12 mouse cellular contexts compared by ENCODE assay signal in the genomic region with DNA sequence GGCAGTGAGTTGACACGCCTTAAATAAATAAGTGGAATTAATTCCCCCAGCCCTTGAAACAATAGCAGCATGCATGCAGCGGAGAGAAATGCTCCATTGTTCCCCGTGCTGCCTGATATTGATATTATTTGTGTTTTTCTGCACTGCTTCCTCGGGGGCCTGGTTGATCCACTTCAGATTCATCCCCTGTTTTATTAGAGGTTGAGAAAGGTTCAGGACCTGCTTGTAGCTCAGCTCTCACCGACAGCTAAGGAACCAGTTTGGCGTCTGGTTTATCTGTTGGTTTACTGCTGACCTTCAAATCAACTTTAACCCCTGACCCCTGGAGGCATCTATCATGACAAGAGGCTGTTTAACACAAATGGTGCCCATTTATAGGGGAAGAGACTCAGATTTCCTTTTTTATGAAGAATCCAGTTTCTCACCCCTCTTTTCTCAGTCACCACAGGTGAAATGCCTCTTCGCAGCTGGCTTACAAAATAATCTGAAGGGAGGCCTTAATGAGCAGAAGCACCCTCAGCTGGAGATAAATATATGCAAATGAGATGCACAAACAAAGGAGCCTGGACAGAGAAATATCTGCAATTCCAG.
DNase-seq lines count a peak whose midpoint lies in the region; ATAC-seq and TF ChIP-seq lines count a peak whose summit lies in the region.
"Had no signal": no experiment of that assay in that cellular context is flagged by ENCODE, and none has a peak within 500 bp of the region (broad histone marks: within the 10 kb centered on the region; RNA-seq: fewer than 3 reads in every experiment).

No protein-coding gene starts in this region.

- H3K9ac ChIP-seq in kidney, embryonic 15.5 days: 0 out of 2 replicates have a peak overlapping the region, but pooled peaks have one; percentile 14
- no peak overlapping the region for H3K9ac ChIP-seq in forebrain, embryonic 13.5 days
- H3K9ac ChIP-seq in midbrain, embryonic 11.5 days (ENCODE audit: low read length): no peak overlapping the region
- 0 out of 2 replicates have a peak overlapping the region, but pooled peaks have one; percentile 13 for H3K9ac ChIP-seq in stomach, postnatal 0 days (ENCODE audit: low read length)

- WGBS in kidney, embryonic 15.5 days: 5% methylated on average over 7 of the region's 7 CpGs
- WGBS in forebrain, embryonic 13.5 days: 10% methylated on average over 7 of the region's 7 CpGs
- WGBS in midbrain, embryonic 11.5 days: 11% methylated on average over 7 of the region's 7 CpGs
- WGBS in stomach, postnatal 0 days: 28% methylated on average over 7 of the region's 7 CpGs

- H3K27me3 ChIP-seq in kidney, embryonic 15.5 days: 0 out of 2 replicates have a peak, but pooled peaks cover 3% of the 10 kb centered on the region
- peaks cover 15% of the 10 kb centered on the region; the same call in 1 of the 2 replicates for H3K27me3 ChIP-seq in forebrain, embryonic 13.5 days
- no peaks in the 10 kb centered on the region for H3K27me3 ChIP-seq in midbrain, embryonic 11.5 days (ENCODE audit: control insufficient read depth, insufficient read depth, low read length)
- H3K27me3 ChIP-seq in stomach, postnatal 0 days (ENCODE audit: control insufficient read depth, insufficient read depth, low read length): no peaks in the 10 kb centered on the region
- H3K27me3 ChIP-seq: CH12.LX had no signal

- peak; percentile 72 for ATAC-seq in kidney, embryonic 15.5 days (replicated peaks; ENCODE audit: low FRiP score)
- ATAC-seq in forebrain, embryonic 13.5 days: peak; percentile 50; the same call in 1 of the 2 replicates
- ATAC-seq in midbrain, embryonic 11.5 days (ENCODE audit: low FRiP score): peak; percentile 51; the same call in 1 of the 2 replicates
- no peak for ATAC-seq in stomach, postnatal 0 days (ENCODE audit: low FRiP score, low TSS enrichment)

- no peaks in the 10 kb centered on the region for H3K36me3 ChIP-seq in kidney, embryonic 15.5 days
- H3K36me3 ChIP-seq in forebrain, embryonic 13.5 days (ENCODE audit: poor library complexity, severe bottlenecking): no peaks in the 10 kb centered on the region
- no peaks in the 10 kb centered on the region for H3K36me3 ChIP-seq in midbrain, embryonic 11.5 days (ENCODE audit: control insufficient read depth, insufficient read depth, low read length)
- no peaks in the 10 kb centered on the region for H3K36me3 ChIP-seq in stomach, postnatal 0 days (ENCODE audit: control insufficient read depth, insufficient read depth, low read length)

- peak; percentile 76 for TF ChIP-seq EP300 in stomach, postnatal 0 days (optimal IDR thresholded peaks at IDR 0.05)

- H3K9me3 ChIP-seq in kidney, embryonic 15.5 days (replicated peaks): no peaks in the 10 kb centered on the region
- no peaks in the 10 kb centered on the region for H3K9me3 ChIP-seq in forebrain, embryonic 13.5 days (replicated peaks)
- no peaks in the 10 kb centered on the region for H3K9me3 ChIP-seq in midbrain, embryonic 11.5 days (ENCODE audit: control insufficient read depth, low read length)
- no peaks in the 10 kb centered on the region for H3K9me3 ChIP-seq in stomach, postnatal 0 days (ENCODE audit: control insufficient read depth, low read length)

- peak overlapping the region; percentile 6; the same call in 1 of the 2 replicates for H3K4me3 ChIP-seq in kidney, embryonic 15.5 days (replicated peaks)
- H3K4me3 ChIP-seq in forebrain, embryonic 13.5 days: no peak overlapping the region
- H3K4me3 ChIP-seq in midbrain, embryonic 11.5 days (ENCODE audit: low read depth, low read length): no peak overlapping the region
- no peak overlapping the region for H3K4me3 ChIP-seq in stomach, postnatal 0 days (ENCODE audit: low read depth, low read length)

- peak overlapping the region; percentile 37 for H3K4me2 ChIP-seq in kidney, embryonic 15.5 days
- H3K4me2 ChIP-seq in forebrain, embryonic 13.5 days: 0 out of 2 replicates have a peak overlapping the region, but pooled peaks have one; percentile 12
- no peak overlapping the region for H3K4me2 ChIP-seq in midbrain, embryonic 11.5 days
- peak overlapping the region; percentile 14; the same call in 1 of the 2 replicates for H3K4me2 ChIP-seq in stomach, postnatal 0 days (replicated peaks; ENCODE audit: low read depth)

- no peak for DNase-seq in kidney, adult 18-20 months
- DNase-seq in midbrain, embryonic 11.5 days (ENCODE audit: low spot score, missing footprints): peak; percentile 90
- no peak for DNase-seq in stomach, postnatal 0 days (ENCODE audit: low spot score)
- DNase-seq in testis, postnatal 14 days (ENCODE audit: low spot score): no peak
- no peak for DNase-seq in T-cell, adult 2 months (ENCODE audit: low spot score)
- DNase-seq in thymus, postnatal 4 days: no peak
- DNase-seq: adrenal gland, postnatal 10 days; lung, postnatal 36 days; right cerebral cortex, adult 18-20 months had no signal

- H3K27ac ChIP-seq in kidney, embryonic 15.5 days: peak overlapping the region; percentile 94
- peak overlapping the region; percentile 55 for H3K27ac ChIP-seq in forebrain, embryonic 13.5 days
- no peak overlapping the region for H3K27ac ChIP-seq in midbrain, embryonic 11.5 days (ENCODE audit: low read depth, low read length)
- H3K27ac ChIP-seq in stomach, postnatal 0 days (replicated peaks): peak overlapping the region; percentile 91

- peaks cover 71% of the 10 kb centered on the region for H3K4me1 ChIP-seq in kidney, embryonic 15.5 days
- H3K4me1 ChIP-seq in forebrain, embryonic 13.5 days: peaks cover 61% of the 10 kb centered on the region
- peaks cover 30% of the 10 kb centered on the region for H3K4me1 ChIP-seq in midbrain, embryonic 11.5 days (ENCODE audit: control insufficient read depth, insufficient read depth, low read length)
- H3K4me1 ChIP-seq in stomach, postnatal 0 days (replicated peaks; ENCODE audit: control insufficient read depth, insufficient read depth): peaks cover 6% of the 10 kb centered on the region; the same call in 1 of the 2 replicates

- TF ChIP-seq CTCF in stomach, postnatal 0 days (IDR thresholded peaks at IDR 0.05; ENCODE audit: low read depth): no peak

Comparison
In these comparisons a context has a peak if more than half of its experiments do, and no peak if none do; other contexts are left out.
1. H3K9ac ChIP-seq: peak in kidney, embryonic 15.5 days (single experiment) and stomach, postnatal 0 days (single experiment); none in forebrain, embryonic 13.5 days (single experiment) and midbrain, embryonic 11.5 days (single experiment).